Mouse (Mus musculus) thymus, adult 2 months (tissue): ENCODE results near the gene Prdx5. TPM values are rescaled to one million over a fixed set of nuclear protein-coding genes. Genes with fewer than 3 reads are reported as not detected.

Source experiments
- DNase-seq: peaks from one replicate; pipeline ENCODE4 v3.0.0; 2021
- H3K27ac ChIP-seq: fragments of 200-500 bp; 2 replicates; pipeline ENCODE4 v1.5.1; 2012; ENCODE audit warnings: low read length, control low read depth; ENCODE audit not compliant: control insufficient read depth, insufficient read depth
- H3K27me3 ChIP-seq: fragments of 200-500 bp; 2 replicates; pipeline ENCODE4 v1.6.1; 2012; ENCODE audit warnings: mild to moderate bottlenecking, low read length, moderate library complexity, mixed read lengths; ENCODE audit not compliant: control insufficient read depth, insufficient read depth
- H3K36me3 ChIP-seq: fragments of 200-500 bp; 2 replicates; pipeline ENCODE4 v1.6.1; 2012; ENCODE audit warnings: mild to moderate bottlenecking, low read length, moderate library complexity; ENCODE audit not compliant: control insufficient read depth, insufficient read depth
- H3K4me1 ChIP-seq: fragments of 200-500 bp; replicated peaks from 2 replicates; pipeline ENCODE4 v1.6.1; 2012; ENCODE audit warnings: low read length; ENCODE audit not compliant: control insufficient read depth, insufficient read depth
- H3K4me3 ChIP-seq: fragments of 200-500 bp; 2 replicates; pipeline ENCODE4 v1.5.1; 2012; ENCODE audit warnings: mild to moderate bottlenecking, low read length, control low read depth, moderate library complexity; ENCODE audit not compliant: control insufficient read depth, insufficient read depth
- CTCF ChIP-seq: fragments of 200-500 bp; IDR thresholded peaks from 2 replicates; pipeline ENCODE4 v1.5.1; 2012; ENCODE audit warnings: mild to moderate bottlenecking, control low read depth, low read length, moderate library complexity, borderline replicate concordance; ENCODE audit not compliant: control insufficient read depth, poor library complexity, insufficient read depth; ENCODE audit errors: extremely low read depth
- POLR2A ChIP-seq: fragments of 200-500 bp; IDR thresholded peaks from 2 replicates; pipeline ENCODE4 v1.6.1; 2012; ENCODE audit warnings: mild to moderate bottlenecking, low read length, control low read depth, moderate library complexity; ENCODE audit not compliant: control insufficient read depth, poor library complexity, insufficient read depth; ENCODE audit errors: extremely low read depth
- WGBS: fragments of 180-500 bp; shearing (Covaris S2); methylation state at CpG from one replicate; pipeline ENCODE4 v1.1.7; 2018; 5-methylcytosine and 5-hydroxymethylcytosine counted together
- polyA plus RNA-seq: library from polyadenylated mRNA; depleted of rRNA; stranded (reverse); fragments of >200 nt; gene quantifications from 2 replicates; pipeline ENCODE4 v1.2.3, GENCODE M21; 2012

Prdx5 gene
- polyA plus RNA-seq, 1 experiment, result 133 TPM

GRCm38 (mm10) chr19:6933102-6933435 lies 23.2 kb upstream of the Prdx5 start:
- Histone ChIP-seq H3K27me3 (peaks cover 19% of the 10 kb centered on the region; the same call in 1 of the 2 replicates), H3K27ac (no peak overlapping the region), H3K4me1 (peaks cover 7% of the 10 kb centered on the region), H3K36me3 (no peaks in the 10 kb centered on the region), H3K4me3 (no peak overlapping the region)
- WGBS, result 57% methylated on average over 4 of the region's 4 CpGs
- DNase-seq, result no peak
- no peak for TF ChIP-seq CTCF
- no peak for TF ChIP-seq POLR2A

GRCm38 (mm10) chr19:6932018-6932417 lies 22.1 kb upstream of the Prdx5 start:
- Histone ChIP-seq H3K27me3 (peaks cover 21% of the 10 kb centered on the region; the same call in 1 of the 2 replicates), H3K27ac (no peak overlapping the region), H3K4me3 (no peak overlapping the region), H3K36me3 (no peaks in the 10 kb centered on the region), H3K4me1 (peaks cover 7% of the 10 kb centered on the region)
- WGBS, result 69% methylated on average over 1 of the region's 1 CpGs
- DNase-seq, result no peak
- TF ChIP-seq CTCF, result no peak
- TF ChIP-seq POLR2A, result no peak

GRCm38 (mm10) chr19:6931002-6931401 lies 21.1 kb upstream of the Prdx5 start:
- H3K4me1 ChIP-seq, result peaks cover 7% of the 10 kb centered on the region
- no peak for TF ChIP-seq CTCF
- no peak for TF ChIP-seq POLR2A
- peaks cover 23% of the 10 kb centered on the region; the same call in 1 of the 2 replicates for H3K27me3 ChIP-seq
- WGBS, result 23% methylated on average over 2 of the region's 2 CpGs
- H3K36me3 ChIP-seq, result no peaks in the 10 kb centered on the region
- no peak for DNase-seq
- H3K4me3 ChIP-seq, result no peak overlapping the region
- H3K27ac ChIP-seq, result no peak overlapping the region

- 26% methylated on average over 9 of the region's 9 CpGs for WGBS
- peaks cover 28% of the 10 kb centered on the region; the same call in 1 of the 2 replicates for H3K27me3 ChIP-seq
- H3K4me3 ChIP-seq, result no peak overlapping the region
- no peaks in the 10 kb centered on the region for H3K36me3 ChIP-seq
- H3K4me1 ChIP-seq, result peaks cover 12% of the 10 kb centered on the region
- no peak for DNase-seq
- TF ChIP-seq POLR2A (no peak), CTCF (no peak)
- no peak overlapping the region for H3K27ac ChIP-seq
These were observed 18.2 kb upstream of the Prdx5 start for GRCm38 (mm10) chr19:6928080-6928479.

GRCm38 (mm10) chr19:6926559-6927255 lies 16.8 kb upstream of the Prdx5 start:
- Histone ChIP-seq H3K27me3 (peaks cover 22% of the 10 kb centered on the region; the same call in 1 of the 2 replicates), H3K27ac (no peak overlapping the region), H3K4me1 (peaks cover 19% of the 10 kb centered on the region), H3K36me3 (no peaks in the 10 kb centered on the region), H3K4me3 (no peak overlapping the region)
- TF ChIP-seq CTCF, result no peak
- no peak for TF ChIP-seq POLR2A
- DNase-seq, result no peak
- WGBS, result 19% methylated on average over 26 of the region's 26 CpGs

- 33% methylated on average over 40 of the region's 40 CpGs for WGBS
- Histone ChIP-seq H3K36me3 (no peaks in the 10 kb centered on the region), H3K4me1 (peaks cover 21% of the 10 kb centered on the region), H3K27me3 (peaks cover 22% of the 10 kb centered on the region; the same call in 1 of the 2 replicates), H3K27ac (no peak overlapping the region), H3K4me3 (no peak overlapping the region)
- DNase-seq, result no peak
- no peak for TF ChIP-seq POLR2A
- no peak for TF ChIP-seq CTCF
These were observed 15.9 kb upstream of the Prdx5 start for GRCm38 (mm10) chr19:6925611-6926329.

- no peaks in the 10 kb centered on the region for H3K36me3 ChIP-seq
- no peak for DNase-seq
- H3K27me3 ChIP-seq, result peaks cover 22% of the 10 kb centered on the region; the same call in 1 of the 2 replicates
- H3K4me1 ChIP-seq, result peaks cover 27% of the 10 kb centered on the region
- no peak within 1 kb of the TSS for H3K27ac ChIP-seq
- no peak for TF ChIP-seq CTCF
- no peak for TF ChIP-seq POLR2A
- H3K4me3 ChIP-seq, result peak within 1 kb of the TSS; percentile 10; the same call in 1 of the 2 replicates
- WGBS, result 7% methylated on average over 9 of the region's 9 CpGs
These were observed 15.3 kb upstream of the Prdx5 start, which contains the start of gene Catsperz for GRCm38 (mm10) chr19:6925307-6925573. Gene Catsperz (minus strand): TSS chr19:6925380.
